Mouse (Mus musculus): ENCODE data around the gene Gm45261. TPM values are rescaled to one million over a fixed set of nuclear protein-coding genes. Genes with fewer than 3 reads are reported as not detected.
A peak's percentile ranks its signal among the peaks of the same experiment; 100 is the strongest.

Gene Gm45261
- polyA plus RNA-seq (2015; fragmentation: Nextera tagmentation; extraction: Ambion mirVana): not detected in 2 replicates

DNA sequence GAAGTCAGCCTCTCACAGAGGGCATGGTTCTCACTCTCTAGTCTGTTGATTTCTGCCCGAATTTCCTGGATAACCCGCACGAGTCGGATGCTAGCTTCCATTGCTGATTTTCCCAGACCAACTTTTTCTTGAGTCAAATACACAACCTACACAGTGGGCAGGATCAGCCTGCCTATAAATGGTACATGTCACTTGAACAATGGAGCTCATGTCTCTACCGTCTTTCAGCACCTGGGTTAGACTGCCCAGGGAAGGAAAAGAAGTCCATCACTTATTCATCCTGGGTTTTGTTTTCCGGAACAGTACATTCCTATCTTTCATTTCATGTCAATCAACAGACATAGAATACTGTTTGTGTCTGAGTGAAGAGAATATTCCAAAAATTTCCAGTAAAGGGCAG lies at the start of gene Gm45261:
Gm45261 (minus strand) TSS at position 101 of the 400 bp plus-strand sequence.
- H3K4me3 ChIP-seq: no peak within 1 kb of the TSS
- H3K27ac ChIP-seq: no peak within 1 kb of the TSS
- H3K36me3 ChIP-seq: no peaks in the 10 kb centered on the region
- 86% methylated on average over 6 of the region's 6 CpGs for WGBS
- no peaks in the 10 kb centered on the region for H3K4me1 ChIP-seq
- H3K9me3 ChIP-seq: no peaks in the 10 kb centered on the region
- H3K9ac ChIP-seq: no peak within 1 kb of the TSS
- H3K27me3 ChIP-seq: no peaks in the 10 kb centered on the region
- no peak within 1 kb of the TSS for H3K4me2 ChIP-seq
- ATAC-seq (ENCODE audit: insufficient number of reproducible peaks, low FRiP score, low TSS enrichment, low read depth): no peak

GRCm38 (mm10) chr1:80504757-80505156 lies 43.5 kb upstream of the Gm45261 start:
- 82% methylated on average over 2 of the region's 2 CpGs for WGBS
- no peaks in the 10 kb centered on the region for H3K4me1 ChIP-seq

GRCm38 (mm10) chr1:80504081-80504480 lies 42.8 kb upstream of the Gm45261 start:
- H3K27ac ChIP-seq: no peak overlapping the region
- H3K4me3 ChIP-seq: no peak overlapping the region
- no peaks in the 10 kb centered on the region for H3K27me3 ChIP-seq
- no peaks in the 10 kb centered on the region for H3K9me3 ChIP-seq
- H3K36me3 ChIP-seq: peaks cover 3% of the 10 kb centered on the region; the same call in 1 of the 2 replicates
- no peak overlapping the region for H3K9ac ChIP-seq
- no peak for ATAC-seq (ENCODE audit: insufficient number of reproducible peaks, low FRiP score, low TSS enrichment, low read depth)
- no peaks in the 10 kb centered on the region for H3K4me1 ChIP-seq
- no peak overlapping the region for H3K4me2 ChIP-seq
- 90% methylated on average over 4 of the region's 4 CpGs for WGBS

More at GRCm38 (mm10) chr1:80504757-80505156, 43.5 kb upstream of the Gm45261 start:
- ATAC-seq (ENCODE audit: insufficient number of reproducible peaks, low FRiP score, low TSS enrichment, low read depth): no peak
- Histone ChIP-seq H3K9me3 (no peaks in the 10 kb centered on the region), H3K36me3 (peaks cover 3% of the 10 kb centered on the region; the same call in 1 of the 2 replicates), H3K4me3 (no peak overlapping the region), H3K27me3 (no peaks in the 10 kb centered on the region), H3K4me2 (no peak overlapping the region), H3K27ac (no peak overlapping the region), H3K9ac (no peak overlapping the region)

DNA sequence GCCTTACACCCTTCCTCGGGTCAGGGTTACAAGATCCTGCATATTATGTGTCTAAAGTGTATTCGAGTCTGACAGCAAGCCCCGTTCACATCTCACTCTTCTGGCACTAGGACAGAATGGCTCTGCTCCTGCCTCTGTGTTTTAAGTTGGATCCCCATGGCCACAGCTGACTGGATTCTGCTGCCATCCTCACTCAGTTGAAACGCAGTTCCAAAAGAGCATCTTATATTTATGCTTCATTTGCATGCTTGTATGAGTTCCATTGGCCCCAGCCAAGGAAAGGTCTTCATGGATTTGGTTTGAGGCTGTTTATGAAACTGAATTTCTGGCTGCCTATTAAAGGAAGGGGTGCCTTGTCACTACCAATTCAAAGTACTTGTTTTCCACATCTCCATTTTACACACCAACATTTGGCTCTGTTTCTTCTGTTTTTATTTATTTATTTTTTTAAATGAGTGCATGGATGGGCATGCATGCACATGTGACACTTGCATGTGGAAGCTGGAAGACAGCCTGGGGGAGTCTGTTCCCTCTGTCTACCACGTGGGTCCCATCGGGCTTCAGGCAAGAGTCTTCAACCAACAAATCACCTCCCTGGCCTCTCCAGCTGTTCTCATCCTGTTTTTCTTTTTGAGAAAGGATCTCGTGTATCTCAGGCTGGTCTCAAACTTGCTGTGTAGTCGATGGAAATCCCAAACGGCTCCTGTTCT lies 41.4 kb upstream of the Gm45261 start:
- 73% methylated on average over 9 of the region's 9 CpGs for WGBS
- no peaks in the 10 kb centered on the region for H3K4me1 ChIP-seq

GRCm38 (mm10) chr1:80499264-80499663 lies 38.0 kb upstream of the Gm45261 start:
- no peaks in the 10 kb centered on the region for H3K27me3 ChIP-seq
- no peak overlapping the region for H3K4me3 ChIP-seq
- H3K9me3 ChIP-seq: no peaks in the 10 kb centered on the region
- no peak overlapping the region for H3K4me2 ChIP-seq
- H3K9ac ChIP-seq: no peak overlapping the region
- H3K27ac ChIP-seq: no peak overlapping the region
- ATAC-seq (ENCODE audit: insufficient number of reproducible peaks, low FRiP score, low TSS enrichment, low read depth): no peak
- H3K36me3 ChIP-seq: no peaks in the 10 kb centered on the region
- WGBS: 83% methylated on average over 7 of the region's 7 CpGs
- H3K4me1 ChIP-seq: no peaks in the 10 kb centered on the region

More for the DNA sequence above, 41.4 kb upstream of the Gm45261 start:
- Histone ChIP-seq H3K9ac (no peak overlapping the region), H3K4me2 (no peak overlapping the region), H3K27ac (no peak overlapping the region), H3K4me3 (no peak overlapping the region), H3K27me3 (no peaks in the 10 kb centered on the region), H3K36me3 (peaks cover 3% of the 10 kb centered on the region; the same call in 1 of the 2 replicates), H3K9me3 (no peaks in the 10 kb centered on the region)
- no peak for ATAC-seq (ENCODE audit: insufficient number of reproducible peaks, low FRiP score, low TSS enrichment, low read depth)

DNA sequence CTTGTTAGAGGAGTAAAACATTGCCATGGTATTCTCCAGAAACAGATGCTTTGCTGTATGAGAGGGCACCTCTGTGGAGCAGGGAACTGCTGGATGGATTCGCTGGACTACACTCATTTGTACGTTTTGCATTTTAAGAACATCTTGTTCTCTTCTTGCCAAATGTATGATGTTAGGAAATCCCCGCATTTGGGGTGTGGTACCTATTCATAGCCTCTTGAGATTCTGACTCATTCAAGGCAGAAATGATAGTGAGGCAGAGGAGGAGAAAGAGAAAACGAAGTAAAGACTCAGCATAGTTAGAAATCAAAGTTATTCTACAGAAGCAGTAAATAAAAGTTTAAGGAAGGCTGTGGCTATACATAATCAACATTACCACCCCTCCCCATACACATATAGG lies 35.1 kb upstream of the Gm45261 start:
- Histone ChIP-seq H3K4me1 (no peaks in the 10 kb centered on the region), H3K4me2 (no peak overlapping the region), H3K27ac (no peak overlapping the region), H3K36me3 (no peaks in the 10 kb centered on the region), H3K4me3 (no peak overlapping the region), H3K9me3 (no peaks in the 10 kb centered on the region), H3K27me3 (no peaks in the 10 kb centered on the region), H3K9ac (no peak overlapping the region)
- ATAC-seq (ENCODE audit: insufficient number of reproducible peaks, low FRiP score, low TSS enrichment, low read depth): no peak
- WGBS: 71% methylated on average over 4 of the region's 4 CpGs

DNA sequence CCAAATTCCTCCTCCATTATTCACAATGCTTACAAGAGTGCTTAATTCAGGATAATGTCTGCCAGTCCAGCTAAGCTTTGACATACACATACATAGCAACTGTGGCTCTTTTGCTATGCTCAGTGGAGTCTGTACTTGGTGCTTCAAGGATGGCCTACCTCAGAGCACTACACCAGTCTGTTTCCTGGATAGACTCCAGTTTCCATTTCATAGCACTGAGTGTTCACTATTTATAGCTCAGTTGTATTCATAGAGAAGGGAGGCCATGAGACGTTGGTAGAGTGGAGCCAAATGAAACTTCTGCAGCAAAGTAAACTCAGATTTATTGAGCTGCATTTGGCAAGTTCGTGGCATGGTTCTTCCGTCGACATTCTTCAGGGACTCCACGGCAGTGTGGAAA lies 22.2 kb upstream of the Gm45261 start:
- no peak overlapping the region for H3K4me3 ChIP-seq
- no peaks in the 10 kb centered on the region for H3K4me1 ChIP-seq
- no peaks in the 10 kb centered on the region for H3K36me3 ChIP-seq
- ATAC-seq (ENCODE audit: insufficient number of reproducible peaks, low FRiP score, low TSS enrichment, low read depth): peak; percentile 65; the same call in 1 of the 2 replicates
- no peak overlapping the region for H3K27ac ChIP-seq
- no peak overlapping the region for H3K4me2 ChIP-seq
- H3K9me3 ChIP-seq: no peaks in the 10 kb centered on the region
- H3K27me3 ChIP-seq: no peaks in the 10 kb centered on the region
- H3K9ac ChIP-seq: no peak overlapping the region
- 66% methylated on average over 5 of the region's 5 CpGs for WGBS

DNA sequence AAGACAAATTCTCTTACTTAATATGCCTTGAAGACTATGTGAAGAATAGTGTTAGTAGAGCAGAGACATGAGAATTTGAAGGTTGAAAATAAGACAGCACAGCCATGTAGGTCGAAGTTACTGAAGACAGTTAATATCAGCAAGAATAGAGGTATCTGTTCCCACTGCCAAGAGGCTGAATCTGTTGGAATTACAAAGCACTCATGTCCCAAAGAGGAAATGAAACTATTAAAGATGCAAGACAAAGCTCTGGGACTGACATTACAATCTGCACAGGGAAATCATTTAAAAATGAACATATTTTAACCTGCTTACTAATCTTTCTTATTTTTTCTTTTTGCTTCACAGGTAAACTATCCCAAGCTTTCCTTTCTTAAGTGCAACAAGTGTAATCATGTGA lies 13.7 kb upstream of the Gm45261 start:
- H3K4me3 ChIP-seq: no peak overlapping the region
- no peak overlapping the region for H3K4me2 ChIP-seq
- H3K27ac ChIP-seq: no peak overlapping the region
- no peaks in the 10 kb centered on the region for H3K36me3 ChIP-seq
- no peaks in the 10 kb centered on the region for H3K4me1 ChIP-seq
- no peaks in the 10 kb centered on the region for H3K27me3 ChIP-seq
- WGBS: 68% methylated on average over 1 of the region's 1 CpGs
- no peaks in the 10 kb centered on the region for H3K9me3 ChIP-seq
- H3K9ac ChIP-seq: no peak overlapping the region
- ATAC-seq (ENCODE audit: insufficient number of reproducible peaks, low FRiP score, low TSS enrichment, low read depth): no peak

- Histone ChIP-seq H3K4me3 (no peak overlapping the region), H3K9me3 (no peaks in the 10 kb centered on the region), H3K4me2 (no peak overlapping the region), H3K27ac (no peak overlapping the region), H3K9ac (no peak overlapping the region), H3K36me3 (no peaks in the 10 kb centered on the region), H3K27me3 (no peaks in the 10 kb centered on the region), H3K4me1 (no peaks in the 10 kb centered on the region)
- no peak for ATAC-seq (ENCODE audit: insufficient number of reproducible peaks, low FRiP score, low TSS enrichment, low read depth)
- WGBS: 86% methylated on average over 1 of the region's 1 CpGs
These were observed 11.1 kb upstream of the Gm45261 start for GRCm38 (mm10) chr1:80472395-80472794.

DNA sequence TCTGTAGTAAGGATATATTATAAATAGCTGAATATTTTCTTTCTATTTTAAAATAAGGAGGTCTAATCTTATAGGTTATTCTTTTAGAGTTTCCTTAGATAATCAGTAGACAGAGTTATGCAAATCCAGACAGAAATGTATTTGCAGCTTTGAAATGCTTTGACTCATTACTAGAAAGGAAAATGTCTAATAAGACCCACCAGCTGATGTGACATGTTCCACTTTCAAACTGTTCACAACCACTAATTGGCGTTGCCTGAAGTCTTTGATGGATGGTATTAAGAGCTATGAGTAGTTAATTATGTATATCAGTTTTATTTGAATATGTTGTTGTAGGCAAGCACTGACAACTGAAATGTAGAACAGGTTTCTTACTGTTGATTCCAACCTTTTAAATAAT lies 1.3 kb downstream of the Gm45261 start:
- 76% methylated on average over 1 of the region's 1 CpGs for WGBS
- Histone ChIP-seq H3K4me1 (no peaks in the 10 kb centered on the region), H3K9ac (no peak overlapping the region), H3K27ac (no peak overlapping the region), H3K4me2 (no peak overlapping the region), H3K36me3 (no peaks in the 10 kb centered on the region), H3K4me3 (no peak overlapping the region), H3K9me3 (no peaks in the 10 kb centered on the region), H3K27me3 (no peaks in the 10 kb centered on the region)
- no peak for ATAC-seq (ENCODE audit: insufficient number of reproducible peaks, low FRiP score, low TSS enrichment, low read depth)

DNA sequence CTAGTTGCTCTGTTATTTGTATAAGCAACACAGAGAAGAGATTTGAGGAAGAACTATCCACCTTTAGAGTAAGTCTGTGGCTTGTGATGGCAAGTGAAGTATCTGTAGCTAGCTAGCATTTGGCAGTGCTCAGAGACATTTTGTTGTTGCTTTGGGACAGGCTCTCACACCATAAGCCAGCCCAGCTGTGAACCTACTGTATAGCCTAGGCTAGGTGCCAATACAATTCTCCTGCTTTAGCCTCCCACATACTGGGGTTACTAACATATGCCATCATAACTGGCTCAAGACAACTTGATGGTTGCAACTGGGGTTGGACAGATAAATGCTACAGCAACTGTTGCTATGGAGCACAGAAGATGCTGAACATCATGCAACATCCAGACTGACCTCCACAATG lies 1.8 kb downstream of the Gm45261 start:
- Histone ChIP-seq H3K4me2 (no peak overlapping the region), H3K9ac (no peak overlapping the region), H3K27ac (no peak overlapping the region), H3K9me3 (no peaks in the 10 kb centered on the region), H3K4me1 (no peaks in the 10 kb centered on the region), H3K27me3 (no peaks in the 10 kb centered on the region), H3K4me3 (no peak overlapping the region), H3K36me3 (no peaks in the 10 kb centered on the region)
- no peak for ATAC-seq (ENCODE audit: insufficient number of reproducible peaks, low FRiP score, low TSS enrichment, low read depth)

- no peaks in the 10 kb centered on the region for H3K27me3 ChIP-seq
- no peak overlapping the region for H3K27ac ChIP-seq
- H3K36me3 ChIP-seq: no peaks in the 10 kb centered on the region
- no peak overlapping the region for H3K9ac ChIP-seq
- no peak overlapping the region for H3K4me2 ChIP-seq
- no peaks in the 10 kb centered on the region for H3K9me3 ChIP-seq
- no peak overlapping the region for H3K4me3 ChIP-seq
- H3K4me1 ChIP-seq: no peaks in the 10 kb centered on the region
- 72% methylated on average over 2 of the region's 2 CpGs for WGBS
- ATAC-seq (ENCODE audit: insufficient number of reproducible peaks, low FRiP score, low TSS enrichment, low read depth): no peak
These were observed 7.3 kb downstream of the Gm45261 start for GRCm38 (mm10) chr1:80453971-80454370.
